Mouse (Mus musculus) ES-E14 (cell line): ENCODE measurements at regions not wholly inside any gene's neighbourhood (a gene's known extent, or its start where the extent isn't known, plus 50 kb on each side); places are given as distances from the start of the nearest gene placed in this dataset.

ENCODE experiments used
- HCFC1 ChIP-seq: IDR thresholded peaks from 2 replicates; pipeline ENCODE4 v1.6.1; 2012; ENCODE audit warnings: low read length, inconsistent platforms, borderline replicate concordance; ENCODE audit not compliant: insufficient read depth
- ZC3H11A ChIP-seq: IDR thresholded peaks from 2 replicates; pipeline ENCODE4 v1.6.1; 2012; ENCODE audit warnings: low read depth, mild to moderate bottlenecking, inconsistent platforms, low read length, borderline replicate concordance
- ZNF384 ChIP-seq: IDR thresholded peaks from 2 replicates; pipeline ENCODE4 v1.6.1; 2012; ENCODE audit warnings: low read depth, low read length, inconsistent platforms

DNA sequence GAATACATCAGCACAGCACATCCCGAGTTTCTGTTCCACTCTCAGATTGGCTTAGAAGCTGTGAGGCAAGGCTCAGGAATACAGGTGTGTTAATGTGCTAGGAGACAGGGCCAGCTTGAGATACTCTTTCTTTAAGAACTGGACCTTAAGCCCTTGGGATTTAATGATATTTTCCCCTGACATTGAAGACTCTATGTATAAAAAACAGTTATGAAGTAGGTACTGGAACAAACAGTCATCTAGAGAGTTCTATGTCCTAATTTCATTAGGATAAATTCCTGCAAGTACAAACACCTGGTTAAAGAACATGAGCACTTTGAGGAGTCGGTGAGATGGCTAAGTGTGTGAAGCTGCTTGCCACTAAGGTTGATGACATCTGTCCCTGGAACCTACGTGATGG is 54.3 kb upstream of the Glra1 start:
- no peak for TF ChIP-seq ZNF384
- no peak for TF ChIP-seq HCFC1
- TF ChIP-seq ZC3H11A = no peak
